Mouse (Mus musculus): ENCODE data around the gene Rassf2. TPM values are rescaled to one million over a fixed set of nuclear protein-coding genes. Genes with fewer than 3 reads are reported as not detected.

Rassf2 gene
- polyA plus RNA-seq (2012; rRNA removed): 17.4 and 34.9 TPM in 2 replicates

DNA sequence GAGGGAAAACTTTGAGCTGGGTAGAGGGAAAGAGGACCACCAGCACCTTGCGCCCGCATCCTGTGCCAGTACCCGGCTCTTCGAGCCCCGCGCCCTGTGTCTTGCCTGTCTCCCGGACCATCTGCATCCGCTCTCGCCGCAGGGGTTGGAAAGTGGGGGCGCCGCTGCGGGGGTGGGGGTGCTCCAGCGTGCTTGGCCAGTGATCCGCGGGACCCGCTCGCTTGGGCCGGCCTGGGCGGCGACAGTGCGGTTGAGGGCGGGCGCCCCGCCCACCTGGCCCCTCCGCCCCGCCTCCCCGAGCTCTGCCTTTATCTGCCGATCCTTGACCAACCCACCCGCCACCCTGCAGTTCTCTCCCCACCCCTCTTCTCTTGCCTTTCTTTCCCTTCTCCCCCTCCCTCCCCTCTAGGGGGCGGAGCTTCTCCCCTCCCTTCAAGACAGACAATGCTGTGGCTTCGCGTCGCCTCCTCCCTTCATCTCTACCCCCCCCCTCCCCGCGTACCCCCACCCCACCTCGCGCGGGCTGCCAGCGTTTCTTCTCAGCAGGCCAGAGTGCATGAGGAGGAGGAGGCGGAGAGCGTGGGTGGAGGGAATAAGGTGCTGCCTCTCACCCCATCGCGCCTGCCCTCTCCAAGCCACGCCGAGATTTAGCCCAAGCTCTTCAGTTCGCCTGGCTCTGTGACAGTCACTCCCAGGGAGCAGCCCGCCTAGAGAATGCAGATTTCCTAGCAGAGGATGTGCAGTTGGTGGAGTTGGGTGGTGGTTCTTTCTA, at the start of gene Rassf2:
Gene Rassf2, minus strand, starts transcription at position 613 of the 772 bp plus-strand sequence.
- TF ChIP-seq CTCF (IDR thresholded peaks at IDR 0.05; ENCODE audit: borderline replicate concordance, extremely low read depth, insufficient read depth, insufficient read length) (no peak), POLR2A (IDR thresholded peaks at IDR 0.05; ENCODE audit: borderline replicate concordance, extremely low read depth, insufficient read depth, insufficient read length, poor library complexity, severe bottlenecking) (peak; percentile 76)
- peak; percentile 99 for DNase-seq (ENCODE audit: low read depth)

DNA sequence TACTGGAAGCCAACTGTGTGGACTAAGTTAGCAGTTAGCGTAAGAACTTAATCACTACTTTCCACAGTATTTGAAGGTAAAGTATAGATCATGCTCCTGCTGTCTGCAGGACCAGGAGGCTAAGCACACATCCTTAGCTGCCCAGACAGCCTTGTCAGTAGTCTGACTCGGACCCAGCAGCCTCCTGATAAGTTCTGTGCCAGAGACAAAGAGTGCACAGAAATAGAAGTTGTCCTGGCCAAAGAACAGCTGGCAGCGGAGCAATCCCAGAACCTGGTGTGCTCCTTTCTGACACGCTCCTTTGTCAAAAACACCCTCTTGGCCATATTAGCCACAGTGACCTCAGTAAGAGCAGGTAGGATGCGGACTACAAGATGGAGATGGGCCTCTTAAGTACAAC, 49.1 kb upstream of the Rassf2 start:
- no peak for TF ChIP-seq CTCF (IDR thresholded peaks at IDR 0.05; ENCODE audit: borderline replicate concordance, extremely low read depth, insufficient read depth, insufficient read length)
- TF ChIP-seq POLR2A (IDR thresholded peaks at IDR 0.05; ENCODE audit: borderline replicate concordance, extremely low read depth, insufficient read depth, insufficient read length, poor library complexity, severe bottlenecking): no peak
- DNase-seq (ENCODE audit: low read depth): no peak

DNA sequence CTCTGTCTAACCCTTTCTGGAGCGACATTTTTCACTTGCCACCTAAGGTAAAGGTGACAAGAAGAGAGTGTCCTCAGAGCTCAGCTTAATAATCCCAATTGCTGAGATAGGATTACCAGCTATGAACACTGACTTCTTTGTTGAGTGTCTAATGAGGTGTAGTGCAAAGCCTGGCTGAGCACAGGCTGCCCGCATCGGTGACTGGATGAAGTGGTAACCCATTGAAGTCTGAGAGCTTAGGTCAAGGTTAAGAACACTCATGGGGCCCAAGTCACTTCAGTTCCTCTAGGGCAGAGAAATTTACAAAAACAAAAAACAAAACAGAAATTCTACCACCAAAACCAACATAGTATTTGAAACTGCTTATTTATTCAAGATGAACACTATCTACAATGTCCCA, 43.0 kb upstream of the Rassf2 start:
- TF ChIP-seq CTCF (IDR thresholded peaks at IDR 0.05; ENCODE audit: borderline replicate concordance, extremely low read depth, insufficient read depth, insufficient read length) (no peak), POLR2A (IDR thresholded peaks at IDR 0.05; ENCODE audit: borderline replicate concordance, extremely low read depth, insufficient read depth, insufficient read length, poor library complexity, severe bottlenecking) (no peak)

GRCm38 (mm10) chr2:132069985-132070735, 40.1 kb upstream of the Rassf2 start:
- DNase-seq (ENCODE audit: low read depth): no peak
- TF ChIP-seq POLR2A (IDR thresholded peaks at IDR 0.05; ENCODE audit: borderline replicate concordance, extremely low read depth, insufficient read depth, insufficient read length, poor library complexity, severe bottlenecking) (no peak), CTCF (IDR thresholded peaks at IDR 0.05; ENCODE audit: borderline replicate concordance, extremely low read depth, insufficient read depth, insufficient read length) (no peak)

More for the DNA sequence above, 43.0 kb upstream of the Rassf2 start:
- DNase-seq (ENCODE audit: low read depth): no peak

- DNase-seq (ENCODE audit: low read depth): peak; percentile 15
- TF ChIP-seq CTCF (IDR thresholded peaks at IDR 0.05; ENCODE audit: borderline replicate concordance, extremely low read depth, insufficient read depth, insufficient read length): peak; percentile 9; the same call in 1 of the 2 replicates
- TF ChIP-seq POLR2A (IDR thresholded peaks at IDR 0.05; ENCODE audit: borderline replicate concordance, extremely low read depth, insufficient read depth, insufficient read length, poor library complexity, severe bottlenecking): no peak
Measured at GRCm38 (mm10) chr2:132064185-132064831, 34.2 kb upstream of the Rassf2 start.

DNA sequence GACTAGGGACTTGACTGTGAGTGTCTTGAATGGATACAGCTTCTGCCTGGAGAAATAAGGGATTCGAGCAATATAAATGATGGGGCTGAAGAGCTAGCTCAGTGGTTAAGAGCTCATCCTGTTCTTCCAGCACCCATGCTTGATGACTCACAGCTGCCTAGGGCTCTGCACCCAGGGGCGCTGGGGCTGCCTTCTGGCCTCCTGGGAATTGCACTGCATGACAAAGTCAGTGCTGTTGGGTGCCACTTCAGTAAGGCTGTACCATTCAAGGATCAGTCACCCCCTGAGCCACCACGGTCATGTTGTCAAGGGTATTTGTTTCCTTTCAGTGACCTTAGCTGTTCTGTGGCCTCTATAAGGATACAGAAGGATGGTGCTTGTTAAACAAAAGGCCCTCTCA, 33.7 kb upstream of the Rassf2 start:
- DNase-seq (ENCODE audit: low read depth): no peak
- TF ChIP-seq CTCF (IDR thresholded peaks at IDR 0.05; ENCODE audit: borderline replicate concordance, extremely low read depth, insufficient read depth, insufficient read length) (no peak), POLR2A (IDR thresholded peaks at IDR 0.05; ENCODE audit: borderline replicate concordance, extremely low read depth, insufficient read depth, insufficient read length, poor library complexity, severe bottlenecking) (no peak)

DNA sequence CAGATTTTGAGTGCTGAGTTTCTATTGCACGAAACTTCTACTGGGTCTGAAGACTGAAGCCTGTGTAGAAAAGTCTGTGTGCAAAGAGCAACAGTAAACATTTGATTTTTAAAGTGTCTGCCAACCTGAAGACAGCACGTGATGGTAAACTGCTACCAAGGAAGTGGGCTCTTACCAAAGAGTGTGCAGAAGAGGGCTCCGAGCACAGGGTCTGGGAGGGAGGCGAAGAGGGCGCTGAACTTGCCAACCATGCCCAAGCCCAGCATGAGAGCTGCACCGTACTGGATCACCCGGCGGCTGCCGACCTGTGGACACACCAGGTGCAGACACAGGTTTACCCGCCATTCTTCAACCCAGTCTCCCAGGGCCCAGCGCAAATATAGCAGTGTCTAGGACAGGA, 31.8 kb upstream of the Rassf2 start:
- no peak for TF ChIP-seq POLR2A (IDR thresholded peaks at IDR 0.05; ENCODE audit: borderline replicate concordance, extremely low read depth, insufficient read depth, insufficient read length, poor library complexity, severe bottlenecking)
- TF ChIP-seq CTCF (IDR thresholded peaks at IDR 0.05; ENCODE audit: borderline replicate concordance, extremely low read depth, insufficient read depth, insufficient read length): no peak
- no peak for DNase-seq (ENCODE audit: low read depth)

- TF ChIP-seq POLR2A (IDR thresholded peaks at IDR 0.05; ENCODE audit: borderline replicate concordance, extremely low read depth, insufficient read depth, insufficient read length, poor library complexity, severe bottlenecking) (no peak), CTCF (IDR thresholded peaks at IDR 0.05; ENCODE audit: borderline replicate concordance, extremely low read depth, insufficient read depth, insufficient read length) (peak; percentile 10; the same call in 1 of the 2 replicates)
- no peak for DNase-seq (ENCODE audit: low read depth)
Measured at GRCm38 (mm10) chr2:132059919-132060318, 29.9 kb upstream of the Rassf2 start.

DNA sequence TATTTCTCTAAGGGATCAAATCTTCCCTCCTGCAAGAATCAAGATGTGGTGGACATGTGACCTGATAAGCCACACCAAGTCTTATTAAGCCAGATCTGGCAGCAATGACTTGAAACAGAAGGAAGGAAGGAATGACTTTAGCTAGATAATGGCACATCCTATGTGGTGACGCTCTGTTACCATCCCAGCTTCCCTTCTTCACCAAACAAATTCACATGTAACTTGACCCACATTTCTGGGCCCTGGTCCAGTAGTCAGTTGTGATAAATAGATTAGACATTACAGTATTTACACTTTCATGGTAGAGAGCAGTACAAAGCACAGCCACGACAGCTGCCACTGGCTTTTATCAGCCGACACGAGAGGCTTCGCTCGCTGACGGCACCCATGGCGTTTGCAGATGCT, 25.3 kb upstream of the Rassf2 start:
- no peak for DNase-seq (ENCODE audit: low read depth)
- no peak for TF ChIP-seq POLR2A (IDR thresholded peaks at IDR 0.05; ENCODE audit: borderline replicate concordance, extremely low read depth, insufficient read depth, insufficient read length, poor library complexity, severe bottlenecking)
- TF ChIP-seq CTCF (IDR thresholded peaks at IDR 0.05; ENCODE audit: borderline replicate concordance, extremely low read depth, insufficient read depth, insufficient read length): no peak

- DNase-seq (ENCODE audit: low read depth): no peak
- TF ChIP-seq POLR2A (IDR thresholded peaks at IDR 0.05; ENCODE audit: borderline replicate concordance, extremely low read depth, insufficient read depth, insufficient read length, poor library complexity, severe bottlenecking) (no peak), CTCF (IDR thresholded peaks at IDR 0.05; ENCODE audit: borderline replicate concordance, extremely low read depth, insufficient read depth, insufficient read length) (no peak)
Measured at GRCm38 (mm10) chr2:132053824-132054223, 23.8 kb upstream of the Rassf2 start.

DNA sequence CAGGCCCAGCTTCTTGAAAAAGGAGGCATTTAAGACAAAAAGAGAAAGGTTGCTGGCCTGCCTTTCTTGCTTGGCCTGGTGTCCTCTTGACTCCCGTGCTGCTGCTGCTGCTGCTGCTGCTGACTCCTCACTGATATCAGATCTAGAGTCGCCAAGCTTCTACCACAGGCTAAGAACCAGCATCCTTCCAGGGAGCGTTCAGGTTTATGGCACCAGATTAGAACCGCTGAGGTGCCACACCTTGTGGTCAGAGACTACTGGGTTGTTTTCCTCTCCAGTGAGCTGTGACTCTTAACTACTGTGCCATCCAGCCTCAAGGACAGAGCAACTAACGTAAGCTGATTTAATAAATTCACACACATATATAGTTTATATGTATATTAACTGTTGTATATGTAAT, 21.7 kb upstream of the Rassf2 start:
- DNase-seq (ENCODE audit: low read depth): no peak
- TF ChIP-seq POLR2A (IDR thresholded peaks at IDR 0.05; ENCODE audit: borderline replicate concordance, extremely low read depth, insufficient read depth, insufficient read length, poor library complexity, severe bottlenecking) (no peak), CTCF (IDR thresholded peaks at IDR 0.05; ENCODE audit: borderline replicate concordance, extremely low read depth, insufficient read depth, insufficient read length) (no peak)

All from brain, embryonic 14.5 days (tissue).